Mouse (Mus musculus) CD4-positive naive resting alpha-beta T cell, adult 57 days (primary cell): ENCODE results near the gene BC061237. TPM values are rescaled to one million over a fixed set of nuclear protein-coding genes. Genes with fewer than 3 reads are reported as not detected.

Source experiments
- total RNA-seq: library from RNA; stranded (reverse); gene quantifications from one replicate; pipeline ENCODE4 v1.2.4, GENCODE M21; 2023

BC061237 gene
- total RNA-seq, result not detected

GRCm38 (mm10) chr14:44492163-44492562 lies at the start of gene BC061237:
BC061237 (plus strand) TSS chr14:44492463.

DNA sequence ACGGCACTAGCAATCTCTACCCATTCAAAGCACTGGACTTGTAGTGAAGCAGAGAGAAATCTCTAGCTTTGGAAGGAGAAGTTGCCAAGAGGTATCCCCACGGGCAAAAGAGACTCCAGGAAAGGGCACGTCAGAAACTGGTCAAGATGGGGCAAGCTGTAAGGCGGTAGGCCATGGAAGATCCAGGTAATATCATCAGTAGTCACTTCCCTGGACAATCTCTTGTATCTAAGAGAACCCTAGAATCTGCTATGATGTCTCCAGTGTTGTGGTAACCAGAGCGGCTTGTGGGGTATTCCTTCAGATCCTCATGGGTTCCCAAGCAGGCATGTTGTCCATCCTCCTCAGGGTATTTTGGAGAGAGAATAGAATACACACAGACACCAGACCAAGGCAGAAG lies 25.7 kb downstream of the BC061237 start, which contains the start of gene Gm17093:
TSS of gene Gm17093 (plus strand) at position 301 of the 400 bp plus-strand sequence.

Other genes starting within 250 kb of the BC061237 start
- gene Gm8220, start 206.9 kb upstream of the BC061237 start, total RNA-seq, result not detected
- not detected for gene Gm5930, start 153.9 kb upstream of the BC061237 start, total RNA-seq
- gene Gm8229, start 127.1 kb upstream of the BC061237 start, total RNA-seq, result not detected
- not detected for gene Gm3371, start 81.8 kb upstream of the BC061237 start, total RNA-seq
- gene Gm8232, start 58.8 kb upstream of the BC061237 start, total RNA-seq, result not detected
- not detected for gene Gm17093, start 25.8 kb downstream of the BC061237 start, total RNA-seq
- gene Gm8247, start 90.7 kb downstream of the BC061237 start, total RNA-seq, result not detected
- not detected for gene Gm5624, start 135.5 kb downstream of the BC061237 start, total RNA-seq
- gene Gm8257, start 214.0 kb downstream of the BC061237 start, total RNA-seq, result not detected